Mouse (Mus musculus): ENCODE results near the gene Psip1.
"Not testable (repeated sequence)": the region's sequence is repeated elsewhere in the genome, so short reads cannot be mapped to it uniquely, and the experiment has no call there.

DNA sequence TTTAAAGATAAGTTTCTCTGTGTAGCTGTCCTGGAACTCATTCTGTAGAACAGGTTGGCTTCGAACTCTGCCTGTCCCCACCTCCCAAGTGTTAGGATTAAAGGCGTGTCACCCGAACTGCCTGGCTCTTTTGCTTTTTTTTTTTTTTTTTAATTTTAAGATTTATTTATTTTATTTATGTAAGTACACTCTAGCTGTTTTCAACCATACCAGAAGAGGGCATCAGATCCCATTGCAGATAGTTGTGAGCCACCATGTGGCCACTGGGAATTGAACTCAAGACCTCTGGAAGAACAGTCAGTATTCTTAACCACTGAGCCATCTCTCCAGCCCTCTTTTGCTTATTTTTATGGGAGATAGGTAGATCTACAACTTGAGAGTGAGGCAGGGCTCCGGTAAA, 43.8 kb upstream of the Psip1 start:
- not testable (repeated sequence) for TF ChIP-seq GATA1 (IDR thresholded peaks at IDR 0.05; ENCODE audit: borderline replicate concordance, low read length); FLI1 (IDR thresholded peaks at IDR 0.05; ENCODE audit: low read length)
